Mouse (Mus musculus): ENCODE data around the gene Crb2.

GRCm38 (mm10) chr2:37741806-37742554, 34.1 kb upstream of the Crb2 start:
- TF ChIP-seq CTCF (IDR thresholded peaks at IDR 0.05; ENCODE audit: low read depth), result no peak
- TF ChIP-seq EP300 (IDR thresholded peaks at IDR 0.05; ENCODE audit: low read depth), result no peak

Measured in heart, postnatal 0 days (tissue).